Mouse (Mus musculus) retina, postnatal 7 days (tissue): ENCODE measurements around the gene C130074G19Rik.

ENCODE experiments used
- DNase-seq: peaks from one replicate; pipeline ENCODE4 v3.0.0-alpha.2; 2012; ENCODE audit warnings: low read depth, low spot score

C130074G19Rik gene

GRCm38 (mm10) chr1:184844326-184845066 is 38.5 kb downstream of the C130074G19Rik start:
- DNase-seq: no peak

- no peak for DNase-seq
These were observed 45.4 kb downstream of the C130074G19Rik start for GRCm38 (mm10) chr1:184837649-184838048.

- DNase-seq: no peak
These were observed 46.7 kb downstream of the C130074G19Rik start for GRCm38 (mm10) chr1:184836350-184836749.

- no peak for DNase-seq
These were observed 49.5 kb downstream of the C130074G19Rik start for GRCm38 (mm10) chr1:184833499-184833898.

GRCm38 (mm10) chr1:184832211-184832610 is 50.8 kb downstream of the C130074G19Rik start:
- DNase-seq: no peak

GRCm38 (mm10) chr1:184829897-184830296 is 53.1 kb downstream of the C130074G19Rik start:
- DNase-seq: no peak

GRCm38 (mm10) chr1:184827175-184827701 is 55.8 kb downstream of the C130074G19Rik start:
- no peak for DNase-seq

GRCm38 (mm10) chr1:184825093-184825492 is 57.9 kb downstream of the C130074G19Rik start:
- DNase-seq: peak; percentile 48

- DNase-seq: peak; percentile 82
These were observed 58.6 kb downstream of the C130074G19Rik start for GRCm38 (mm10) chr1:184824439-184824851.

GRCm38 (mm10) chr1:184822678-184823077 is 60.3 kb downstream of the C130074G19Rik start:
- DNase-seq: no peak
